Mouse (Mus musculus): ENCODE data around the gene Rab36. TPM values are rescaled to one million over a fixed set of nuclear protein-coding genes. Genes with fewer than 3 reads are reported as not detected.

Gene Rab36
- polyA plus RNA-seq, 1 experiment from 2014 or later, result 8.0 TPM

DNA sequence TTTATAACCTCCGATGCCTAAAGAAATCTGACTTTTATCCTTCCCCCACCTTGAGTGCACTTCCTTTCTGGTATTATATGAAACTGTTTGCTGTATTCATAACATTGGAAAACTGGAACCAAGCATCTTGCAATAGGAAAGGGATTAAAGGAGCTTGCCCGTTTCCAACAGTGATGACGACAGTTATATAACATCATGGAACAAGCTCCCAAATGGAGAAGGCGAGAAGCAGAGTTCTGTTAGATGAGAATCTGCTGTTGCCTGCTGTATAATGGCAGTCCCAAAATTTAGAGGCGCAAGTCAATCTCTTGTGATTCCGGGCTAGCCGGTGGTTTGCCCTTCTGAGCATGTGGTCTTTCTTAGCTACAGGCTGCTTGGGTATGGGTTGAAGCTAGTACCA, 58.4 kb downstream of the Rab36 start:
- Histone ChIP-seq H3K27ac (no peak overlapping the region), H3K4me1 (replicated peaks; ENCODE audit: insufficient read depth, low read length) (peaks cover 18% of the 10 kb centered on the region), H3K9ac (ENCODE audit: low read depth, low read length) (no peak overlapping the region), H3K9me3 (replicated peaks; ENCODE audit: low read length) (no peaks in the 10 kb centered on the region), H3K36me3 (ENCODE audit: insufficient read depth, low read length) (no peaks in the 10 kb centered on the region), H3K4me3 (replicated peaks; ENCODE audit: low read depth, low read length) (no peak overlapping the region), H3K27me3 (ENCODE audit: insufficient read depth, low read length) (no peaks in the 10 kb centered on the region), H3K4me2 (ENCODE audit: low read length) (no peak overlapping the region)
- 95% methylated on average over 7 of the region's 7 CpGs for WGBS
- no peak for ATAC-seq (replicated peaks; ENCODE audit: low FRiP score, low read depth)
- DNase-seq (ENCODE audit: low spot score), result no peak
- TF ChIP-seq CTCF (IDR thresholded peaks at IDR 0.05; ENCODE audit: low read depth), result no peak

DNA sequence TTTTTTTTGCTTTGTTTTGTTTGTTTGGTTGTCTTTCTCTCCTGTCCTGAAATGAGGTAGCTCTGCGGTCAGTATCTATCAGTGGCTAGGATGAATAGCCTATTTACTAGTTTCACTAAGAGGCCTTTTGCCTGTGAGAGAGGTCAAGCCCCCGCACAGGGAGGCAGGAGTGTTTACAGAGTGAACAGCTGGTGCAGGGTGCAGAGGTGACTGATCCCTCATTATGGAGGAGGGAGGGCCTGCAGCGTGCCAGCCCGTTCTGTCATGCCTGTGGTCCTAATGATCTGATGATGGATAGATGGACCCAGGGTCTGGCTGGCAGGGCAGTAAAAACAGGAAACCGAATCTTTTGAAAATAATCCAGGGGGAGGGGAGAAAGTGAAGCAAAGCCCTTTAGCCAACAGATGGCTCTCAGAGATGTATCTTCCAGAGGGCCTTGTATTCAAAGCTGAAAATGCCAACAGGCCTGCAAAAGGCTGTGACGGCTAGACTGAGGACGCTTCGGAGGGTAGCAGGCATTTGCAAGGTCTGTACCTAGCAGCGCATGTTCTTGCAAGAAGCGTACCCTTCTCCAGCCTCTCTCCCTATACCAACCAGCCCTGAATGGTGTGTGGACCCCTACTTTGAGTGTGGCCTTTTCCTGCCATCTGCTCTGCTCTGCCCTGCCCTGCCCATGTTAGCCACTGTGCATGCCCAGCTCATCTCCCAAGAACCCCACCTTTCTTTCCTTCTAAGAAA, 61.8 kb downstream of the Rab36 start:
- Histone ChIP-seq H3K4me1 (replicated peaks; ENCODE audit: insufficient read depth, low read length) (peaks cover 12% of the 10 kb centered on the region; the same call in 1 of the 2 replicates), H3K36me3 (ENCODE audit: insufficient read depth, low read length) (no peaks in the 10 kb centered on the region), H3K27ac (no peak overlapping the region), H3K9me3 (replicated peaks; ENCODE audit: low read length) (no peaks in the 10 kb centered on the region), H3K4me3 (replicated peaks; ENCODE audit: low read depth, low read length) (no peak overlapping the region), H3K27me3 (ENCODE audit: insufficient read depth, low read length) (no peaks in the 10 kb centered on the region), H3K4me2 (ENCODE audit: low read length) (no peak overlapping the region), H3K9ac (ENCODE audit: low read depth, low read length) (0 out of 2 replicates have a peak overlapping the region, but pooled peaks have one; percentile 13)
- no peak for TF ChIP-seq CTCF (IDR thresholded peaks at IDR 0.05; ENCODE audit: low read depth)
- DNase-seq (ENCODE audit: low spot score) (peak; percentile 69), ATAC-seq (replicated peaks; ENCODE audit: low FRiP score, low read depth) (peak; percentile 64)
- 35% methylated on average over 10 of the region's 10 CpGs for WGBS

DNA sequence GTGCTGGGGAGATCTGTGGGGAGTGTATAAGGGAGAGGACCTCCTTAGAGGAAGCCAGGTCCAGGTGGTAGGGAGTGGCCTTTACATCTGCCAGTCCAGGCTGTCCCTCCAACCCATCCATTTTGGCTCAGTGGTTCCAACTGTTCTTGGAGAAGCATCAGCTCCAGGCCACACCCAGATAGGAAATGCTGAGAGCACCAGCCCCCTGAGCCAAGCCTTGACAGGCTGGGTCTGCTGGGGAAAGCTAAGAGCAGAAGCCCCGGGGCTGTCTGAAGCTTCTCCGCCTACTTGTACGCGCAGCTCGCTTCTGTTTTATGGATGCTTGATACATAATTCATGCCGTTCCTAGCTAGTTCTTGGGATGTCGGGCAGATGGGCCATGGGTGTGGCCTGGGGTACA, 63.4 kb downstream of the Rab36 start:
- Histone ChIP-seq H3K9ac (ENCODE audit: low read depth, low read length) (no peak overlapping the region), H3K9me3 (replicated peaks; ENCODE audit: low read length) (no peaks in the 10 kb centered on the region), H3K4me1 (replicated peaks; ENCODE audit: insufficient read depth, low read length) (peaks cover 18% of the 10 kb centered on the region; the same call in 1 of the 2 replicates), H3K4me2 (ENCODE audit: low read length) (no peak overlapping the region), H3K27me3 (ENCODE audit: insufficient read depth, low read length) (no peaks in the 10 kb centered on the region), H3K27ac (no peak overlapping the region), H3K4me3 (replicated peaks; ENCODE audit: low read depth, low read length) (no peak overlapping the region), H3K36me3 (ENCODE audit: insufficient read depth, low read length) (no peaks in the 10 kb centered on the region)
- no peak for DNase-seq (ENCODE audit: low spot score)
- no peak for TF ChIP-seq CTCF (IDR thresholded peaks at IDR 0.05; ENCODE audit: low read depth)
- WGBS, result 62% methylated on average over 7 of the region's 7 CpGs
- ATAC-seq (replicated peaks; ENCODE audit: low FRiP score, low read depth), result no peak

DNA sequence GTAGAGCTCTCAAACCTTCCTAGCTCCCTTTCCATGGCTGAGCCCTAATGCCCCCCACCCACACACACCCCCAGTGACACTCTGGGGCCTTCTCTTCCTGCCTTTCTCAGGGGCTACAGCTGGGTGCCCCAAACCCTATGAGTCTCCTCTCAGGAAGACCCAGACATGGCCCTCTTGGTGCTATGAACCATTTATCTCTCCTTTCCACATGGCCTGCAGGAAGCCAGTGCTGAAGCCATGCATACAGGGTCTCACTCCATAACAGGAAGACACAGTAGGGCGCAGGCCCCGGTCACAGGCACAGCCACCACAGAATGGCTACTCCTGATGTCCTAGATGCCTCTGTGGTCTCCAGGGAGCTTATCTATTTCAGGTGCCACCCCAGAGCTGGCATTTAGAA, 66.6 kb downstream of the Rab36 start:
- H3K36me3 ChIP-seq (ENCODE audit: insufficient read depth, low read length), result no peaks in the 10 kb centered on the region
- no peaks in the 10 kb centered on the region for H3K27me3 ChIP-seq (ENCODE audit: insufficient read depth, low read length)
- WGBS, result 78% methylated on average over 2 of the region's 2 CpGs
- TF ChIP-seq CTCF (IDR thresholded peaks at IDR 0.05; ENCODE audit: low read depth), result no peak
- H3K9ac ChIP-seq (ENCODE audit: low read depth, low read length), result no peak overlapping the region
- no peaks in the 10 kb centered on the region for H3K9me3 ChIP-seq (replicated peaks; ENCODE audit: low read length)
- peaks cover 19% of the 10 kb centered on the region; the same call in 1 of the 2 replicates for H3K4me1 ChIP-seq (replicated peaks; ENCODE audit: insufficient read depth, low read length)
- ATAC-seq (replicated peaks; ENCODE audit: low FRiP score, low read depth) (no peak), DNase-seq (ENCODE audit: low spot score) (no peak)
- no peak overlapping the region for H3K4me2 ChIP-seq (ENCODE audit: low read length)
- H3K27ac ChIP-seq, result 0 out of 2 replicates have a peak overlapping the region, but pooled peaks have one; percentile 8
- H3K4me3 ChIP-seq (replicated peaks; ENCODE audit: low read depth, low read length), result no peak overlapping the region

Other genes starting within 250 kb of the Rab36 start
- 5.0 and 5.6 TPM in 2 replicates for gene Gnaz, start 69.9 kb upstream of the Rab36 start, polyA plus RNA-seq (2015; fragmentation: Nextera tagmentation; extraction: Ambion mirVana)
- not detected in 2 replicates for gene Rsph14, start 4.5 kb upstream of the Rab36 start, polyA plus RNA-seq (2015; fragmentation: Nextera tagmentation; extraction: Ambion mirVana)
- 5.9 and 6.4 TPM in 2 replicates for gene Bcr, start 23.5 kb downstream of the Rab36 start, polyA plus RNA-seq (2015; fragmentation: Nextera tagmentation; extraction: Ambion mirVana)
- gene Specc1l, start 175.0 kb downstream of the Rab36 start, polyA plus RNA-seq (2015; fragmentation: Nextera tagmentation; extraction: Ambion mirVana), result 18.7 and 19.7 TPM in 2 replicates